Mouse (Mus musculus): Measurements from ENCODE around the gene Slc22a14. TPM values are rescaled to one million over a fixed set of nuclear protein-coding genes. Genes with fewer than 3 reads are reported as not detected.
A peak's percentile ranks its signal among the peaks of the same experiment; 100 is the strongest.

Slc22a14 gene
- total RNA-seq, 2 experiments from 2014 or later = not detected

- peak; percentile 35 to 39 for DNase-seq (ENCODE audit: low spot score in 2 of 2)
- intact Hi-C loops (cut with DNase I) = no loop called here
These were observed 31.0 kb downstream of the Slc22a14 start for GRCm38 (mm10) chr9:119334324-119334723.

- intact Hi-C loops (cut with DNase I) = no loop called here
- DNase-seq (ENCODE audit: low spot score in 2 of 2) = no peak
These were observed 35.0 kb downstream of the Slc22a14 start for GRCm38 (mm10) chr9:119330186-119330963.

- intact Hi-C loops (cut with DNase I) = no loop called here
- no peak for DNase-seq (ENCODE audit: low spot score in 2 of 2)
These were observed 36.9 kb downstream of the Slc22a14 start for GRCm38 (mm10) chr9:119328488-119328887.

GRCm38 (mm10) chr9:119324130-119324529 lies 41.2 kb downstream of the Slc22a14 start:
- intact Hi-C loops (cut with DNase I) = no loop called here
- DNase-seq (ENCODE audit: low spot score in 2 of 2) = no peak

GRCm38 (mm10) chr9:119323260-119323645 lies 42.1 kb downstream of the Slc22a14 start:
- DNase-seq (ENCODE audit: low spot score in 2 of 2) = no peak
- intact Hi-C loops (cut with DNase I) = loop anchor here (2.0 kb wide), 1 partner anchor 18 kb away; the partner anchor contains the start of gene Myd88

- DNase-seq (ENCODE audit: low spot score in 2 of 2) = peak; percentile 98 to 99
- intact Hi-C loops (cut with DNase I) = loop anchor here (2.0 kb wide), 1 partner anchor 18 kb away; the partner anchor contains the start of gene Myd88
These were observed 42.8 kb downstream of the Slc22a14 start, which contains the start of gene Oxsr1 for GRCm38 (mm10) chr9:119322289-119323259. TSS of gene Oxsr1 (minus strand) at chr9:119322427.

- intact Hi-C loops (cut with DNase I) = loop anchor here (2.0 kb wide), 1 partner anchor 19 kb away; the partner anchor contains the start of gene Myd88
- DNase-seq (ENCODE audit: low spot score in 2 of 2) = no peak
These were observed 43.7 kb downstream of the Slc22a14 start for GRCm38 (mm10) chr9:119321392-119322229.

GRCm38 (mm10) chr9:119320946-119321345 lies 44.4 kb downstream of the Slc22a14 start:
- no peak for DNase-seq (ENCODE audit: low spot score in 2 of 2)
- intact Hi-C loops (cut with DNase I) = no loop called here

GRCm38 (mm10) chr9:119320446-119320845 lies 44.9 kb downstream of the Slc22a14 start:
- DNase-seq (ENCODE audit: low spot score in 2 of 2) = no peak
- intact Hi-C loops (cut with DNase I) = no loop called here

GRCm38 (mm10) chr9:119318891-119319290 lies 46.5 kb downstream of the Slc22a14 start:
- intact Hi-C loops (cut with DNase I) = no loop called here
- DNase-seq (ENCODE audit: low spot score in 2 of 2) = no peak

GRCm38 (mm10) chr9:119313096-119313495 lies 52.3 kb downstream of the Slc22a14 start:
- no peak for DNase-seq (ENCODE audit: low spot score in 2 of 2)
- intact Hi-C loops (cut with DNase I) = no loop called here

- intact Hi-C loops (cut with DNase I) = no loop called here
- DNase-seq (ENCODE audit: low spot score in 2 of 2) = no peak
These were observed 56.3 kb downstream of the Slc22a14 start for GRCm38 (mm10) chr9:119309067-119309466.

- no peak for DNase-seq (ENCODE audit: low spot score in 2 of 2)
- intact Hi-C loops (cut with DNase I) = no loop called here
These were observed 59.5 kb downstream of the Slc22a14 start for GRCm38 (mm10) chr9:119305863-119306262.

GRCm38 (mm10) chr9:119298563-119298962 lies 66.8 kb downstream of the Slc22a14 start:
- intact Hi-C loops (cut with DNase I) = no loop called here
- no peak for DNase-seq (ENCODE audit: low spot score in 2 of 2)

GRCm38 (mm10) chr9:119297696-119298095 lies 67.7 kb downstream of the Slc22a14 start:
- no peak for DNase-seq (ENCODE audit: low spot score in 2 of 2)
- intact Hi-C loops (cut with DNase I) = no loop called here

- no peak for DNase-seq (ENCODE audit: low spot score in 2 of 2)
- intact Hi-C loops (cut with DNase I) = no loop called here
These were observed 74.6 kb downstream of the Slc22a14 start for GRCm38 (mm10) chr9:119290791-119291190.

- DNase-seq (ENCODE audit: low spot score in 2 of 2) = no peak
- intact Hi-C loops (cut with DNase I) = no loop called here
These were observed 84.3 kb downstream of the Slc22a14 start for GRCm38 (mm10) chr9:119280894-119281682.

GRCm38 (mm10) chr9:119278031-119278430 lies 87.3 kb downstream of the Slc22a14 start:
- intact Hi-C loops (cut with DNase I) = no loop called here

GRCm38 (mm10) chr9:119276321-119276720 lies 89.0 kb downstream of the Slc22a14 start:
- DNase-seq (ENCODE audit: low spot score in 2 of 2) = no peak
- intact Hi-C loops (cut with DNase I) = no loop called here

More at GRCm38 (mm10) chr9:119278031-119278430, 87.3 kb downstream of the Slc22a14 start:
- no peak for DNase-seq (ENCODE audit: low spot score in 2 of 2)

Data from left cerebral cortex, postnatal 36 days (tissue).